Mouse (Mus musculus): ENCODE results near the gene Mtx1.

DNA sequence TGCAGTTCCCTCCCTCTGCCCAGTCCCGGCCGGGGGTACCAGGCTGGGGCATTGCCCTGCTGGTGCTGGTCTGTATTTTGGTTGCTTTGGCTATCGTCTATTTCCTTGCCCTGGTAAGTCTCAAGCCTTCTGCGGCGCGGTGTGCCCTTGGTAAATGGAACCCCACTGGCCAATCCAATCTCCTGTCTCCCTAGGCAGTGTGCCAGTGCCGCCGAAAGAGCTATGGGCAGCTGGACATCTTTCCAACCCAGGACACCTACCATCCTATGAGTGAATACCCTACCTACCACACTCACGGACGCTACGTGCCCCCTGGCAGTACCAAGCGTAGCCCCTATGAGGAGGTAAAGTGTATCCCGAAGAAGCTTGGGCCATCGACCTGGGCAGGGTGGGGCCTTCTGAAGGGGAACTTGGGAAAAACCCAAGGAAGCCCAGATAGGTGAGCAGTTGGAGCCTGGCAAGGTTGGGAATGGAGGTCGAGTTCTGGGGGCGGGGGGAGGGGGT lies 4.9 kb upstream of the Mtx1 start:
- TF ChIP-seq POLR2A (IDR thresholded peaks at IDR 0.05; ENCODE audit: low read depth, low read length), result no peak
- TF ChIP-seq CTCF (IDR thresholded peaks at IDR 0.05; ENCODE audit: extremely low read depth, insufficient read depth, insufficient read length, insufficient replicate concordance), result no peak

Measured in spleen, adult 2 months (tissue).